Mouse (Mus musculus): Measurements from ENCODE around the gene Tmem50b. TPM values are rescaled to one million over a fixed set of nuclear protein-coding genes. Genes with fewer than 3 reads are reported as not detected.

Gene Tmem50b
- 34.0 TPM for polyA plus RNA-seq (2017; shearing (Covaris generic))

GRCm38 (mm10) chr16:91597672-91598010, at the start of gene Tmem50b:
Gene Tmem50b (minus strand): TSS chr16:91597800.

GRCm38 (mm10) chr16:91646681-91647419, 49.2 kb upstream of the Tmem50b start, which contains the start of gene Gart:
Gene Gart (minus strand): TSS chr16:91646952.

GRCm38 (mm10) chr16:91618511-91619501, 21.2 kb upstream of the Tmem50b start, which contains the start of gene Dnajc28:
Gene Dnajc28 (minus strand): TSS chr16:91619026.

GRCm38 (mm10) chr16:91546836-91547741, 50.5 kb downstream of the Tmem50b start, which contains the start of gene Ifngr2:
Gene Ifngr2 (plus strand): TSS chr16:91547072.

Other genes with a start within 250 kb of the Tmem50b start
- gene Ifnar2, start 225.0 kb downstream of the Tmem50b start, polyA plus RNA-seq (2017; shearing (Covaris generic)) = 175 TPM
- not detected for gene Gm21970, start 206.1 kb downstream of the Tmem50b start, polyA plus RNA-seq (2017; shearing (Covaris generic))
- 93.1 TPM for gene Il10rb, start 191.6 kb downstream of the Tmem50b start, polyA plus RNA-seq (2017; shearing (Covaris generic))
- gene Ifnar1, start 112.6 kb downstream of the Tmem50b start, polyA plus RNA-seq (2017; shearing (Covaris generic)) = 222 TPM
- 10.1 TPM for gene Ifngr2, start 50.7 kb downstream of the Tmem50b start, polyA plus RNA-seq (2017; shearing (Covaris generic))
- gene Dnajc28, start 21.2 kb upstream of the Tmem50b start, polyA plus RNA-seq (2017; shearing (Covaris generic)) = 0.84 TPM
- gene Gart, start 49.2 kb upstream of the Tmem50b start, polyA plus RNA-seq (2017; shearing (Covaris generic)) = 61.3 TPM
- gene Son, start 49.7 kb upstream of the Tmem50b start, polyA plus RNA-seq (2017; shearing (Covaris generic)) = 114 TPM
- 148 TPM for gene Donson, start 91.0 kb upstream of the Tmem50b start, polyA plus RNA-seq (2017; shearing (Covaris generic))
- gene Cryzl1, start 131.2 kb upstream of the Tmem50b start, polyA plus RNA-seq (2017; shearing (Covaris generic)) = 31.9 TPM
- gene Itsn1, start 131.5 kb upstream of the Tmem50b start, polyA plus RNA-seq (2017; shearing (Covaris generic)) = 4.1 TPM